Mouse (Mus musculus): ENCODE results near the gene Nr1i2. TPM values are rescaled to one million over a fixed set of nuclear protein-coding genes. Genes with fewer than 3 reads are reported as not detected.
"Not testable (repeated sequence)": the region's sequence is repeated elsewhere in the genome, so short reads cannot be mapped to it uniquely, and the experiment has no call there.

Nr1i2 gene
- polyA plus RNA-seq (2014; fragmentation: Nextera tagmentation; extraction: Ambion mirVana) = not detected in 2 replicates

GRCm38 (mm10) chr16:38294685-38295348 is at the start of gene Nr1i2:
TSS of gene Nr1i2 (minus strand) at chr16:38294824.
- no peaks in the 10 kb centered on the region for H3K27me3 ChIP-seq (ENCODE audit: control insufficient read depth, insufficient read depth, low read length)
- H3K4me3 ChIP-seq (replicated peaks; ENCODE audit: low read length) = no peak within 1 kb of the TSS
- no peak for ATAC-seq (ENCODE audit: low FRiP score)
- H3K4me2 ChIP-seq (replicated peaks) = no peak within 1 kb of the TSS
- H3K4me1 ChIP-seq (replicated peaks; ENCODE audit: control insufficient read depth, insufficient read depth, low read length) = no peaks in the 10 kb centered on the region
- H3K9me3 ChIP-seq (ENCODE audit: control insufficient read depth, low read length) = no peaks in the 10 kb centered on the region
- H3K36me3 ChIP-seq (replicated peaks; ENCODE audit: control insufficient read depth, insufficient read depth) = no peaks in the 10 kb centered on the region
- no peak within 1 kb of the TSS for H3K27ac ChIP-seq
- no peak within 1 kb of the TSS for H3K9ac ChIP-seq
- 80% methylated on average over 7 of the region's 7 CpGs for WGBS
- no peak for DNase-seq (ENCODE audit: low spot score)

GRCm38 (mm10) chr16:38341396-38342324 is 47.0 kb upstream of the Nr1i2 start, which contains the start of gene Maats1:
TSS of gene Maats1 (minus strand) at chr16:38342143.
- DNase-seq (ENCODE audit: low spot score) (peak; percentile 72), ATAC-seq (ENCODE audit: low FRiP score) (peak; percentile 89)
- Histone ChIP-seq H3K27me3 (ENCODE audit: control insufficient read depth, insufficient read depth, low read length) (no peaks in the 10 kb centered on the region), H3K4me2 (replicated peaks) (peak within 1 kb of the TSS; percentile 65), H3K36me3 (replicated peaks; ENCODE audit: control insufficient read depth, insufficient read depth) (no peaks in the 10 kb centered on the region), H3K9me3 (ENCODE audit: control insufficient read depth, low read length) (no peaks in the 10 kb centered on the region), H3K4me1 (replicated peaks; ENCODE audit: control insufficient read depth, insufficient read depth, low read length) (no peaks in the 10 kb centered on the region; the same call in 1 of the 2 replicates), H3K4me3 (replicated peaks; ENCODE audit: low read length) (peak within 1 kb of the TSS; percentile 35), H3K9ac (peak within 1 kb of the TSS; percentile 60), H3K27ac (no peak within 1 kb of the TSS)
- 10% methylated on average over 30 of the region's 30 CpGs for WGBS

GRCm38 (mm10) chr16:38338077-38338476 is 43.5 kb upstream of the Nr1i2 start:
- H3K27me3 ChIP-seq (ENCODE audit: control insufficient read depth, insufficient read depth, low read length); H3K9me3 ChIP-seq (ENCODE audit: control insufficient read depth, low read length); H3K4me2 ChIP-seq (replicated peaks); H3K4me3 ChIP-seq (replicated peaks; ENCODE audit: low read length); H3K36me3 ChIP-seq (replicated peaks; ENCODE audit: control insufficient read depth, insufficient read depth); DNase-seq (ENCODE audit: low spot score); H3K27ac ChIP-seq; H3K4me1 ChIP-seq (replicated peaks; ENCODE audit: control insufficient read depth, insufficient read depth, low read length); ATAC-seq (ENCODE audit: low FRiP score); H3K9ac ChIP-seq: not testable (repeated sequence)
- 86% methylated on average over 4 of the region's 4 CpGs for WGBS

- no peak overlapping the region for H3K27ac ChIP-seq
- H3K9me3 ChIP-seq (ENCODE audit: control insufficient read depth, low read length) = no peaks in the 10 kb centered on the region
- DNase-seq (ENCODE audit: low spot score) (no peak), ATAC-seq (ENCODE audit: low FRiP score) (no peak)
- WGBS = 55% methylated on average over 6 of the region's 6 CpGs
- no peak overlapping the region for H3K9ac ChIP-seq
- no peak overlapping the region for H3K4me3 ChIP-seq (replicated peaks; ENCODE audit: low read length)
- H3K36me3 ChIP-seq (replicated peaks; ENCODE audit: control insufficient read depth, insufficient read depth) = no peaks in the 10 kb centered on the region
- H3K4me2 ChIP-seq (replicated peaks) = no peak overlapping the region
- H3K4me1 ChIP-seq (replicated peaks; ENCODE audit: control insufficient read depth, insufficient read depth, low read length) = no peaks in the 10 kb centered on the region
- no peaks in the 10 kb centered on the region for H3K27me3 ChIP-seq (ENCODE audit: control insufficient read depth, insufficient read depth, low read length)
Observed at GRCm38 (mm10) chr16:38334431-38334830, 39.8 kb upstream of the Nr1i2 start.

GRCm38 (mm10) chr16:38329340-38329739 is 34.7 kb upstream of the Nr1i2 start:
- no peak overlapping the region for H3K4me2 ChIP-seq (replicated peaks)
- no peaks in the 10 kb centered on the region for H3K27me3 ChIP-seq (ENCODE audit: control insufficient read depth, insufficient read depth, low read length)
- H3K4me1 ChIP-seq (replicated peaks; ENCODE audit: control insufficient read depth, insufficient read depth, low read length) = no peaks in the 10 kb centered on the region
- ATAC-seq (ENCODE audit: low FRiP score) (no peak), DNase-seq (ENCODE audit: low spot score) (no peak)
- no peaks in the 10 kb centered on the region for H3K9me3 ChIP-seq (ENCODE audit: control insufficient read depth, low read length)
- no peak overlapping the region for H3K27ac ChIP-seq
- H3K36me3 ChIP-seq (replicated peaks; ENCODE audit: control insufficient read depth, insufficient read depth) = no peaks in the 10 kb centered on the region
- H3K4me3 ChIP-seq (replicated peaks; ENCODE audit: low read length) = no peak overlapping the region
- no peak overlapping the region for H3K9ac ChIP-seq
- WGBS = 84% methylated on average over 3 of the region's 3 CpGs

GRCm38 (mm10) chr16:38326778-38327397 is 32.3 kb upstream of the Nr1i2 start:
- no peak for ATAC-seq (ENCODE audit: low FRiP score)
- 80% methylated on average over 11 of the region's 11 CpGs for WGBS
- Histone ChIP-seq H3K4me3 (replicated peaks; ENCODE audit: low read length) (no peak overlapping the region), H3K4me1 (replicated peaks; ENCODE audit: control insufficient read depth, insufficient read depth, low read length) (no peaks in the 10 kb centered on the region), H3K27me3 (ENCODE audit: control insufficient read depth, insufficient read depth, low read length) (no peaks in the 10 kb centered on the region), H3K36me3 (replicated peaks; ENCODE audit: control insufficient read depth, insufficient read depth) (no peaks in the 10 kb centered on the region), H3K4me2 (replicated peaks) (no peak overlapping the region), H3K27ac (no peak overlapping the region), H3K9me3 (ENCODE audit: control insufficient read depth, low read length) (no peaks in the 10 kb centered on the region), H3K9ac (no peak overlapping the region)
- no peak for DNase-seq (ENCODE audit: low spot score)

- 93% methylated on average over 15 of the region's 15 CpGs for WGBS
- H3K27me3 ChIP-seq (ENCODE audit: control insufficient read depth, insufficient read depth, low read length) = no peaks in the 10 kb centered on the region
- ATAC-seq (ENCODE audit: low FRiP score) = no peak
- H3K4me1 ChIP-seq (replicated peaks; ENCODE audit: control insufficient read depth, insufficient read depth, low read length) = no peaks in the 10 kb centered on the region
- H3K9me3 ChIP-seq (ENCODE audit: control insufficient read depth, low read length) = no peaks in the 10 kb centered on the region
- no peak overlapping the region for H3K9ac ChIP-seq
- no peaks in the 10 kb centered on the region for H3K36me3 ChIP-seq (replicated peaks; ENCODE audit: control insufficient read depth, insufficient read depth)
- DNase-seq (ENCODE audit: low spot score) = no peak
- no peak overlapping the region for H3K27ac ChIP-seq
- no peak overlapping the region for H3K4me2 ChIP-seq (replicated peaks)
- no peak overlapping the region for H3K4me3 ChIP-seq (replicated peaks; ENCODE audit: low read length)
Observed at GRCm38 (mm10) chr16:38324311-38324710, 29.7 kb upstream of the Nr1i2 start.

GRCm38 (mm10) chr16:38321452-38321935 is 26.9 kb upstream of the Nr1i2 start:
- Histone ChIP-seq H3K9ac (peak overlapping the region; percentile 45; the same call in 1 of the 2 replicates), H3K4me3 (replicated peaks; ENCODE audit: low read length) (peak overlapping the region; percentile 18; the same call in 1 of the 2 replicates), H3K36me3 (replicated peaks; ENCODE audit: control insufficient read depth, insufficient read depth) (no peaks in the 10 kb centered on the region), H3K27ac (no peak overlapping the region), H3K9me3 (ENCODE audit: control insufficient read depth, low read length) (no peaks in the 10 kb centered on the region), H3K4me1 (replicated peaks; ENCODE audit: control insufficient read depth, insufficient read depth, low read length) (no peaks in the 10 kb centered on the region), H3K4me2 (replicated peaks) (peak overlapping the region; percentile 47), H3K27me3 (ENCODE audit: control insufficient read depth, insufficient read depth, low read length) (no peaks in the 10 kb centered on the region)
- 27% methylated on average over 15 of the region's 17 CpGs for WGBS
- peak; percentile 77 for ATAC-seq (ENCODE audit: low FRiP score)
- peak; percentile 82 for DNase-seq (ENCODE audit: low spot score)

- Histone ChIP-seq H3K36me3 (replicated peaks; ENCODE audit: control insufficient read depth, insufficient read depth) (no peaks in the 10 kb centered on the region), H3K27ac (no peak overlapping the region), H3K9ac (no peak overlapping the region), H3K4me1 (replicated peaks; ENCODE audit: control insufficient read depth, insufficient read depth, low read length) (no peaks in the 10 kb centered on the region), H3K4me3 (replicated peaks; ENCODE audit: low read length) (no peak overlapping the region), H3K9me3 (ENCODE audit: control insufficient read depth, low read length) (no peaks in the 10 kb centered on the region), H3K4me2 (replicated peaks) (no peak overlapping the region), H3K27me3 (ENCODE audit: control insufficient read depth, insufficient read depth, low read length) (no peaks in the 10 kb centered on the region)
- DNase-seq (ENCODE audit: low spot score) (no peak), ATAC-seq (ENCODE audit: low FRiP score) (no peak)
- WGBS = 89% methylated on average over 4 of the region's 4 CpGs
Observed at GRCm38 (mm10) chr16:38319087-38319486, 24.5 kb upstream of the Nr1i2 start.
